Mouse (Mus musculus): ENCODE measurements around the gene Shq1. TPM values are rescaled to one million over a fixed set of nuclear protein-coding genes. Genes with fewer than 3 reads are reported as not detected.

Gene Shq1
- polyA plus RNA-seq, 1 experiment from 2014 or later: 10.6 TPM

DNA sequence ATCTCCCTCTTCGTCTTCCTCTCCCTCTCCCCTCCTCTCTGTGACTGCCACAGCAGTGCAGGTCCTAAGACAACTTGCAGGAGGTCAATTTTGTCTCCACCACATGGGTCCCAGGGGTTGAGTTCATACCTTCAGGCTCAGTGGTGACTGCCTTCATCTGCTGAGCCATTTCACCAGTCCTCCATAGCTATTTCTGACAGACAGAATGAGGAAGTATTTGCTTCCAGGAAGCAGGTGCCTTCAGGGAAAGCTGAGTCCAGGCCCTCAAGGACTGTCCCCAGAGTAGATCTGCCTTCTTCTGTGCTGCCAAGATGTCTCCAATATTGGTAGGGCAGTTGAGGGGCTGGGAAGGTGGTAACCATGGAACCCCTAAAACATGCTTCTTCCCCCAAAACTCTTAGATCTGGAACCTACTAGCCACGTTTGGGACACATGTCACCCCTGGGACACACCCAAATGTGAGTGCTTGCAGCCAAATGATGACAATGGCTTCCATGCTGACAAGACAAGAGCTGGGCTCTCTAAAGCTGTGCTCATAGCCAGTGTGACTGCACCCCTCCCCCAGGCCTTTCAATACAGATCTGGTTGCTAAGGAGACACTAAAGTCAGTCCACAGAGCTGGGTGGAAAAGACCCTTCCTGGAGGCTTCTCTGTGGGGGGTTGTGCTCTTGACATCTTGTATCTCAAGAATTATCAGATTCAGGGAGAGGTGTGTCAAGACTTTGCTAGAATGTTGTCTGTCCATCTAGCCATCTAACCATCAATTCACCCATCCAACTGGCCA is 149.2 kb downstream of the Shq1 start:
- Histone ChIP-seq H3K4me1 (ENCODE audit: control insufficient read depth, insufficient read depth, low read length) (peaks cover 7% of the 10 kb centered on the region; the same call in 1 of the 2 replicates), H3K9me3 (replicated peaks; ENCODE audit: control insufficient read depth, low read length) (no peaks in the 10 kb centered on the region), H3K27me3 (ENCODE audit: control insufficient read depth, insufficient read depth, low read length) (peaks cover 20% of the 10 kb centered on the region), H3K27ac (ENCODE audit: low read depth, low read length) (no peak overlapping the region), H3K4me3 (ENCODE audit: low read depth, low read length) (no peak overlapping the region), H3K9ac (ENCODE audit: low read depth, low read length) (no peak overlapping the region), H3K36me3 (ENCODE audit: control insufficient read depth, insufficient read depth, low read length) (no peaks in the 10 kb centered on the region), H3K4me2 (no peak overlapping the region)
- 66% methylated on average over 2 of the region's 2 CpGs for whole genome bisulfite sequencing (ENCODE audit: insufficient replicate concordance)
- ATAC-seq (replicated peaks; ENCODE audit: insufficient number of reproducible peaks, low FRiP score, low TSS enrichment): no peak

DNA sequence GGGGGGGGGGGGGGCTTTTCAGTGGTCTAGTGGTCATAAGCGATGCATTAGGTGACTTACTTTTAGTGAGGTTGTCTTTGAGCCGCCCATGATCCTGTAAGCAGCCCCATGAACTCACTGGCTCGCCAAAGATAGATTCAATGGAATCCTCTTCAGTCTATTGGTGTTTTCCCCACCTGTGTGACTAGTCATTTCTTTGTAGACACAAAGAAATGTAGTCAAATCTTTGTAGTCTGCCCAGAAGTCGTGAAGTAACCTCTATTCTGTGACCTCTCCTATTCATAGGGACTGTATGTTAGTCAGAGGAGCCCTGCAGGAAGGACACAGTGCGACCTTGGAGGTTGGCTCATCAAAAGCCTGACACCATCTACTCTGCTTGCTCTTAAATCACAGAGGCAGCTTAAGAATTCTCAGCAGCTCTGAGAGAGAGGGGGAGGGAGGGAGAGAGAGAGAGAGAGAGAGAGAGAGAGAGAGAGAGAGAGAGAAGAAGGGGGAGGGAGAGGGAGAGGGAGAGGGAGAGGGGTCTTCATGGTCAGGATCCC is 150.3 kb downstream of the Shq1 start:
- Histone ChIP-seq H3K4me3 (ENCODE audit: low read depth, low read length) (no peak overlapping the region), H3K4me2 (no peak overlapping the region), H3K9ac (ENCODE audit: low read depth, low read length) (no peak overlapping the region), H3K27ac (ENCODE audit: low read depth, low read length) (no peak overlapping the region), H3K36me3 (ENCODE audit: control insufficient read depth, insufficient read depth, low read length) (no peaks in the 10 kb centered on the region), H3K4me1 (ENCODE audit: control insufficient read depth, insufficient read depth, low read length) (no peaks in the 10 kb centered on the region), H3K27me3 (ENCODE audit: control insufficient read depth, insufficient read depth, low read length) (peaks cover 18% of the 10 kb centered on the region), H3K9me3 (replicated peaks; ENCODE audit: control insufficient read depth, low read length) (no peaks in the 10 kb centered on the region)
- ATAC-seq (replicated peaks; ENCODE audit: insufficient number of reproducible peaks, low FRiP score, low TSS enrichment): no peak
- 78% methylated on average over 5 of the region's 5 CpGs for WGBS (ENCODE audit: insufficient replicate concordance)

DNA sequence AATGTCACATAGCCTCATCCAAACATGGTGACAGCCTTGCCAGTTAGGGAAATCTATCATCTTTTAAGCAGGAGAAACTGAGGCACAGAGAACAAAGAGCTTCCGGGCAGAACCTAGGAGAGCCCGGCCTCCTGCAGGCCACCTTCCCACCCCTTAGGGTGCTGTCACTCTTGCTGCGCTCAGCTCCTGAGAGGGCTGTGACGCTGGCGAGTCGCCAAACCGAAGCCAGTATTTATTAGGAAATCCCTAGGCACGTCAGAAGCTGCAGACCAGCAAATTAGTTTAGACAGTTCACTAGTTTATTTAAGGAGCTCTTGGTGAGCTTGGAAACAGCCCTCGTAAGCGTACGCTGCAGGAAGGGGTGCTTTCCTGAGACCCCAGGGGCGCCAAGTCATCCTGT is 151.1 kb downstream of the Shq1 start:
- no peak for ATAC-seq (replicated peaks; ENCODE audit: insufficient number of reproducible peaks, low FRiP score, low TSS enrichment)
- no peak overlapping the region for H3K9ac ChIP-seq (ENCODE audit: low read depth, low read length)
- H3K9me3 ChIP-seq (replicated peaks; ENCODE audit: control insufficient read depth, low read length): no peaks in the 10 kb centered on the region
- no peak overlapping the region for H3K4me3 ChIP-seq (ENCODE audit: low read depth, low read length)
- no peaks in the 10 kb centered on the region for H3K4me1 ChIP-seq (ENCODE audit: control insufficient read depth, insufficient read depth, low read length)
- no peaks in the 10 kb centered on the region for H3K36me3 ChIP-seq (ENCODE audit: control insufficient read depth, insufficient read depth, low read length)
- WGBS (ENCODE audit: insufficient replicate concordance): 64% methylated on average over 12 of the region's 12 CpGs
- H3K27me3 ChIP-seq (ENCODE audit: control insufficient read depth, insufficient read depth, low read length): peaks cover 18% of the 10 kb centered on the region
- no peak overlapping the region for H3K27ac ChIP-seq (ENCODE audit: low read depth, low read length)
- no peak overlapping the region for H3K4me2 ChIP-seq

Other genes with a start within 250 kb of the Shq1 start
- 0.93 and 1.1 TPM in 2 replicates for gene Gxylt2, start 33.6 kb upstream of the Shq1 start, polyA plus RNA-seq (2014; fragmentation: Nextera tagmentation; extraction: Ambion mirVana)
- 21.9 and 25.1 TPM in 2 replicates for gene Ppp4r2, start 162.5 kb upstream of the Shq1 start, polyA plus RNA-seq (2014; fragmentation: Nextera tagmentation; extraction: Ambion mirVana)

All from heart, embryonic 11.5 days (tissue).